Mouse (Mus musculus) regulatory T cell (primary cell): ENCODE measurements around the gene Pdzd11.

Experiments used
- in situ Hi-C: fragments of 300-600 bp; cut with MboI, MseI; formaldehyde crosslinking; loops from one replicate; pipeline ENCODE4 v1.15.1; 2025; ENCODE audit warnings: high pct_unique_total_duplicates

The Pdzd11 gene

GRCm38 (mm10) chrX:100625802-100626793 lies at the start of gene Pdzd11:
TSS of gene Pdzd11 (minus strand) at chrX:100626568.
- in situ Hi-C loops = no loop called here

GRCm38 (mm10) chrX:100664825-100665224 lies 38.5 kb upstream of the Pdzd11 start:
- in situ Hi-C loops = no loop called here

GRCm38 (mm10) chrX:100652848-100653247 lies 26.5 kb upstream of the Pdzd11 start:
- in situ Hi-C loops = no loop called here

GRCm38 (mm10) chrX:100638477-100638876 lies 12.1 kb upstream of the Pdzd11 start:
- in situ Hi-C loops = no loop called here

GRCm38 (mm10) chrX:100629076-100629475 lies 2.7 kb upstream of the Pdzd11 start:
- in situ Hi-C loops = no loop called here

- in situ Hi-C loops = no loop called here
Measured at GRCm38 (mm10) chrX:100625546-100625801, 894 bp downstream of the Pdzd11 start, which contains the start of gene Kif4. TSS of gene Kif4 (plus strand) at chrX:100625737.

- in situ Hi-C loops = no loop called here
Measured at GRCm38 (mm10) chrX:100625146-100625545, 1.2 kb downstream of the Pdzd11 start.

GRCm38 (mm10) chrX:100624242-100624641 lies 2.1 kb downstream of the Pdzd11 start:
- in situ Hi-C loops = no loop called here

- in situ Hi-C loops = no loop called here
Measured at GRCm38 (mm10) chrX:100621366-100621765, 5.0 kb downstream of the Pdzd11 start.

- in situ Hi-C loops = no loop called here
Measured at GRCm38 (mm10) chrX:100618488-100618887, 7.9 kb downstream of the Pdzd11 start.

GRCm38 (mm10) chrX:100605314-100605713 lies 21.1 kb downstream of the Pdzd11 start, which contains the start of gene Arr3:
TSS of gene Arr3 (plus strand) at chrX:100605497.
- in situ Hi-C loops = loop anchor here (10.0 kb wide), 1 partner anchor 1899 kb away; the partner anchor contains the start of gene Hdac8

- in situ Hi-C loops = loop anchor here (10.0 kb wide), 1 partner anchor 1905 kb away; the partner anchor contains the start of gene Hdac8
Measured at GRCm38 (mm10) chrX:100599755-100600154, 26.6 kb downstream of the Pdzd11 start.

GRCm38 (mm10) chrX:100597439-100597838 lies 28.9 kb downstream of the Pdzd11 start:
- in situ Hi-C loops = no loop called here

- in situ Hi-C loops = no loop called here
Measured at GRCm38 (mm10) chrX:100594791-100595190, 31.6 kb downstream of the Pdzd11 start, which contains the start of gene P2ry4. TSS of gene P2ry4 (minus strand) at chrX:100594869.
